Mouse (Mus musculus) lung, postnatal 0 days (tissue): ENCODE data around the gene Gabra4.

Source experiments
- CTCF ChIP-seq: IDR thresholded peaks from 2 replicates; pipeline ENCODE4 v1.5.1; 2016; ENCODE audit warnings: antibody characterized with exemption, mild to moderate bottlenecking
- EP300 ChIP-seq: IDR thresholded peaks from 2 replicates; pipeline ENCODE4 v1.6.1; 2016; ENCODE audit warnings: antibody characterized with exemption, mild to moderate bottlenecking, control low read depth

DNA sequence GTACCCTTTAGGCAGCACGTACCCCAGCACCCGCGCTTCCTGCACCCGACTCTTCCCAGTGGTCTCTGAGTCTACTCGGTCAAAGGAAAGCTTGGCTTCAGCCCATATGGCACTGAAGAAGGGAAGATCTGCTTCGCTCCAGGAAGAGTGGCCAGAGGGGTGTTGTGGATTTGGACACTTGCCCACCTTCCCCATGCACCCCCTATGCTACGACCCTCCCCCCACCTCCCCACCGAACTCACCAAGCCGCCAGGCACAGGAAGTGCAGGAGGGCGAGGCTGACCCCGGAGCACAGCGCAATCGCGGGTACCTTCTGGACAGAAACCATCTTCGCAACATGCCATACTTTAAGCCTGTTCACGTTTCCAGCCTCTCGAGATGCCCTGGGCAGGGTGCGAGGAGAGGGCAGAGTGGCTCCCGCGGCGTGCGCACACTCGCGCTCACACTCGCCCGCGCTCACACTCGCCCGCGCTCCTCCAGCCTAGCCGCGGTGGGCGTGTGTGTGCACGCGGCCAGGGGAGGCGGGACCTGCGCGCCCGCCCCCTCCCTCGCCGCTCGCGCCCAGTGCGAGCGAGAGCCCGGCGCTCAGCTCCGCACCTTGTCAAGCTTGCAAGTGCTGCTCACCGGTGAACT, 510 bp downstream of the Gabra4 start, which contains the start of gene Gabrb1:
- TF ChIP-seq CTCF (no peak), EP300 (no peak)
